Mouse (Mus musculus) embryonic fibroblast, embryonic 13.5 days (primary cell): ENCODE results near the gene 1700030J22Rik. TPM values are rescaled to one million over a fixed set of nuclear protein-coding genes. Genes with fewer than 3 reads are reported as not detected.
A peak's percentile ranks its signal among the peaks of the same experiment; 100 is the strongest.

Source experiments
- H3K27ac ChIP-seq: 2 replicates; pipeline ENCODE4 v1.5.1; 2012; ENCODE audit warnings: low read length, control low read depth, inconsistent platforms; ENCODE audit not compliant: insufficient read depth
- H3K4me1 ChIP-seq: 2 replicates; pipeline ENCODE4 v1.6.1; 2011; ENCODE audit warnings: low read length; ENCODE audit not compliant: control insufficient read depth, insufficient read depth
- H3K4me3 ChIP-seq: 2 replicates; pipeline ENCODE4 v1.5.1; 2011; ENCODE audit warnings: mild to moderate bottlenecking, control low read depth, low read length; ENCODE audit not compliant: insufficient read depth
- CTCF ChIP-seq: IDR thresholded peaks from 2 replicates; pipeline ENCODE4 v1.5.1; 2011; ENCODE audit warnings: mild to moderate bottlenecking, control low read depth, low read length, moderate library complexity, borderline replicate concordance; ENCODE audit not compliant: insufficient read depth
- POLR2A ChIP-seq: IDR thresholded peaks from 2 replicates; pipeline ENCODE4 v1.6.1; 2011; ENCODE audit warnings: low read depth, mild to moderate bottlenecking, control low read depth, low read length, moderate library complexity
- polyA plus RNA-seq: library from polyadenylated mRNA; stranded (reverse); fragments of >200 nt; gene quantifications from 2 replicates; pipeline ENCODE4 v1.2.4, GENCODE M21; 2011; ENCODE audit warnings: low read depth; ENCODE audit not compliant: missing spikeins, insufficient read length

Gene 1700030J22Rik
- polyA plus RNA-seq, 1 experiment: 0.61 TPM

DNA sequence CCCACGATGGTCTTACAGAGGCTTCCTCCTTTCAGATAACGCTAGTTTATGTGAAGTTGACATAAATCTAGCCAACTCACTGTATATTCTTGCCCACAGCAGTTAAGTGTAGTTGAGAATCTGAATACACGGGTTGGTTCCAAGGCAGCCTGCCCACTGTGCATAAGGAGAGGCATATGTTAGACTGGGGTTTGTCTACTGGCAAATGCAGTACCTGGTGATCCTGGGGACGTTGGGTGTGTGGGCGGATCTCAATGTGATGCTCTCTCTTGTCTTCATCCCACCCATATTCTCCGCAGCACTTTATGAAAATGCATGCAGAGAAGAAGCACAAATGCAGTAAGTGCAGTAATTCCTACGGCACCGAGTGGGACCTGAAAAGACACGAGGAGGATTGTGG lies 24.3 kb downstream of the 1700030J22Rik start:
- no peak overlapping the region for H3K4me3 ChIP-seq
- H3K27ac ChIP-seq: no peak overlapping the region
- peaks cover 2% of the 10 kb centered on the region; the same call in 1 of the 2 replicates for H3K4me1 ChIP-seq
- TF ChIP-seq CTCF: no peak
- no peak for TF ChIP-seq POLR2A

- Histone ChIP-seq H3K27ac (no peak overlapping the region), H3K4me3 (no peak overlapping the region), H3K4me1 (peaks cover 2% of the 10 kb centered on the region; the same call in 1 of the 2 replicates)
- no peak for TF ChIP-seq POLR2A
- TF ChIP-seq CTCF: no peak
Measured at GRCm38 (mm10) chr8:116952428-116952827, 26.3 kb downstream of the 1700030J22Rik start.

GRCm38 (mm10) chr8:116951778-116952177 lies 27.0 kb downstream of the 1700030J22Rik start:
- Histone ChIP-seq H3K27ac (no peak overlapping the region), H3K4me3 (no peak overlapping the region), H3K4me1 (peaks cover 2% of the 10 kb centered on the region; the same call in 1 of the 2 replicates)
- TF ChIP-seq CTCF (no peak), POLR2A (no peak)

DNA sequence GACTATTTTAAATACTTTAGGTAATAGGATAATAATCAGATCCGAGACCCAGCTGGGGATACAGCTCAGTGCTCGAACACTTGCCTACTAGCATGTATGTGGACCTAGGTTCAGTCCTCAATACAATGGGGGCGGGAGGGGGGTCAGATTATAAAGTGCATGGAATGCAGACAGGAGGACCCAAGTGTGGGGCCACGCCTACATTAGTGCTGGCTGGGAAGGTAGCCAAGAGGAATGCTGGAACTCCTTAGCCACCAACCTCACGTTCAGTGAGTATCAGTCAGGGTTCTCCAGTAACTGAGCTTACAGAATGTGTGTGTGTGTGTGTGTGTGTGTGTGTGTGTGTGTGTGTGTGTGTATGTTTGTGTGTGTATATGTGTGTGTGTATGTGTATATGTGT lies 27.4 kb downstream of the 1700030J22Rik start:
- TF ChIP-seq POLR2A (no peak), CTCF (no peak)
- H3K27ac ChIP-seq: no peak overlapping the region
- peaks cover 2% of the 10 kb centered on the region; the same call in 1 of the 2 replicates for H3K4me1 ChIP-seq
- H3K4me3 ChIP-seq: no peak overlapping the region

- no peak overlapping the region for H3K4me3 ChIP-seq
- TF ChIP-seq CTCF (no peak), POLR2A (no peak)
- no peak overlapping the region for H3K27ac ChIP-seq
- H3K4me1 ChIP-seq: peaks cover 7% of the 10 kb centered on the region
Measured at GRCm38 (mm10) chr8:116947589-116947988, 31.2 kb downstream of the 1700030J22Rik start.

GRCm38 (mm10) chr8:116946851-116947250 lies 31.9 kb downstream of the 1700030J22Rik start:
- Histone ChIP-seq H3K4me1 (peaks cover 7% of the 10 kb centered on the region), H3K27ac (no peak overlapping the region), H3K4me3 (no peak overlapping the region)
- no peak for TF ChIP-seq POLR2A
- no peak for TF ChIP-seq CTCF

DNA sequence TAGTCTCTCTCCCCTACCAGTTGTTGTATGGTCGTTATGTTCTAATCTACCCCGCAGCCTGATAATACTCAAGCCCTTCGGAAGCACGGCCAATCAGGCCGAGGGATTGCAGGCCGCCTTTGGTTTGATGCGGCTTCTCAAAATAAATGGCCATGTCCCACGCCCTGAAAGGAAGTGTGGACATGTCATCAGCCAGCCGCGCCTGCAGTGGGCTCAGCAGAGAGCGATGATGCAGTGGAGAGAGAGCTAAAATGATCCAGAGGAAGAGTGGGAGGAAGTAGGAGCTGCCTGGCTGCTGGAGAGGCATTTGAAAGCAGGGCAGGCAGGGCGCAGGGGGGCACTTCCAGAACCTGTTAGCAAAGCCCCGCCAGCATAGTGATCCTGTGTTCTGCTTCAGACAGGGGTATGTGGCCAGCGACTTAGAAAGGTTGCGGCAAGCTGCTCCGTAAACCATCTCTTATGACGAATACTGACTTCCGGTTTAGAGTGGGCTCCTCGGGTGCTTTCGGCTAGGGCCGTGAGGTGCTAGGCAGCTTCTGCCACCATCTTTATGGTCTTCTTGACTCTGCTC lies 32.4 kb downstream of the 1700030J22Rik start:
- Histone ChIP-seq H3K27ac (no peak overlapping the region), H3K4me1 (peaks cover 6% of the 10 kb centered on the region), H3K4me3 (no peak overlapping the region)
- TF ChIP-seq POLR2A (no peak), CTCF (no peak)

- Histone ChIP-seq H3K27ac (no peak overlapping the region), H3K4me3 (no peak overlapping the region), H3K4me1 (peaks cover 5% of the 10 kb centered on the region; the same call in 1 of the 2 replicates)
- TF ChIP-seq CTCF (no peak), POLR2A (no peak)
Measured at GRCm38 (mm10) chr8:116945169-116945910, 33.4 kb downstream of the 1700030J22Rik start.

GRCm38 (mm10) chr8:116944385-116944696 lies 34.4 kb downstream of the 1700030J22Rik start:
- Histone ChIP-seq H3K27ac (no peak overlapping the region), H3K4me3 (peak overlapping the region; percentile 75), H3K4me1 (peaks cover 5% of the 10 kb centered on the region; the same call in 1 of the 2 replicates)
- TF ChIP-seq CTCF (no peak), POLR2A (no peak)
